Mouse (Mus musculus): ENCODE measurements around the gene Hk1. TPM values are rescaled to one million over a fixed set of nuclear protein-coding genes. Genes with fewer than 3 reads are reported as not detected.

Hk1 gene
- total RNA-seq, 2 experiments from 2014 or later, result 311 to 316 TPM

DNA sequence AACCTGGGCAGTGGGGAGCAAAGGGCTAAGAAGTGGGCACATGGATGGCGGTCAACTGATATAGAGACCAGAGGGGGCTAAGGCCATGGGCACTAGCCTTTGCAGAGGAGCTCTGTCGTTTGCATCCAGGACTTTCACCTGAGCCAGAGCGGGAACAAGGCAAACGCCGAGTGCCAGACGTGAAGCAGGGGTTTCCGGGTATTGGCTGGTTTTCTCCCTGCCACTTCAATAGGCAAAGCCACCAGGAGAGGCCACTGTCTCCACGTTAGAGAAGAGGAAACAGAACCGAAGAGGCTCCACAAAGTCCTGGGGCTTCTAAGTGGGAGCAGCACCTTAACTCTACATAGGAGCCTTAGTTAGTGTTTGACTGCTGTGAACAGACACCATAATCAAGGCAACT is 58.3 kb downstream of the Hk1 start:
- DNase-seq (ENCODE audit: low spot score in 2 of 2), result no peak

DNA sequence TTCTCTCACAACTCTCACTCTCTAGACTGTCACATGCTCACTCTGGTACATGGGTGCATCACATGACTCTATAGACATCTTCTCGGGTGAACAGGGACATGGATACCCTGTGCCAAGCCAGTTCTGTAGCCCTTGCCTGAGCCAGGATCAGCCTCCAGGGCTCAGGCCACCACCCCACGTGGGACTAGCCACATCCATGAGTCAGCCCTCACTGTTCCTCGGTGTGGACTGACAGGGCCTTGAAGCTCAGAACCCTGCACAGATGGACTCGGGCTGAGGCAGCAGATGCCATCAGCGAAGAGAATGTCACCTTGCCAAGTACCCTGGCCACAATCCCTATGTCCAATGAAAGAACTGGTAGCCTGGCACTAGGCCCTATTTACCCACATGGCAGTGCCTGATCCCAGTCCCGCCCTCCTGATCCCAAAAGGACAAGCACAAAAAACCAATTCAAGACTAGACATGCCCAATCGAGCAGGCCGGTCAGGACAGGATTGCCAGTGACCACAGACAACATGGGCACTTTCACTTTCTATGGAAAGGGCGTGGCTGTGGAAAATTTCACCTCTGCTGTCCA is 59.2 kb downstream of the Hk1 start:
- peak in 1 of 2 experiments; percentile 58 for DNase-seq (ENCODE audit: low spot score in 2 of 2)

DNA sequence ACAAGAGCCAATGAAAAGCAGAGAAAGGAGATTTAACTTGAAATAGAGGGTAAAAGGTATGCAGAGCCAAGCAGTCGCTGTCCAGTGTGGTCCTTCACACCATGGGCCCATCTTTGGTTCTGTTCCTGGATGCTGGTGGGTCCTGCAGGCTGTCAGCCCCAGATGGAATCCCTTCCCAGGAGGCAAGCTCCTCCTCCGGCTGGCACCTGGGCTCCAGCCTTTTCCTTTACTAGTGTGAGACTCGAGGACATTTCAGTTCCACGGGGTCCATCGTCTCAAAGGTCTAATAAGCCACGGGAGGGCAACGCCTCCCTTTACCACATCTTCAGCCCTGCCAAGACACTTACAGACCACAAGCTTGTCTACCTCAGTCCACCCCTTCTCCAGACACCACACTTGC is 60.6 kb downstream of the Hk1 start:
- DNase-seq (ENCODE audit: low spot score in 2 of 2), result no peak

DNA sequence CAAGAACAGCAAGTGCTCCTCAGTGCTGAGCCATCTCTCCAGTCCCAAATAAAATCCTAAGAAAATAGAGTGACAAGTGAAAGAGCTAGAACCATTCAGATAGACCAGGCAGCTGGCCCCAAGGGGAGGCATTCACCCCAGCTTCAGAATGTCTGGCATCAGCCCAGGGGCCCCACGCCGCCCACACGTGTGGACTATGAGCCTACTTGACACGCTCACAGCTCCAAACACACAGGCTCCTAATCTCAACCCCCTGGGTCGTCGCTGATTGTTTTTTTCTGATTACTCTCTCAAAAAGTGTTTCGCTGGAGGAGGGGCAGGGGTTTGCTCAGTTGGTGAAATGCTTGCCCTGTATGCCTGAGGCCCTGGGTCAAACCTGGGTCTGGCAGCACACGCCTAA is 63.2 kb downstream of the Hk1 start:
- no peak for DNase-seq (ENCODE audit: low spot score in 2 of 2)

DNA sequence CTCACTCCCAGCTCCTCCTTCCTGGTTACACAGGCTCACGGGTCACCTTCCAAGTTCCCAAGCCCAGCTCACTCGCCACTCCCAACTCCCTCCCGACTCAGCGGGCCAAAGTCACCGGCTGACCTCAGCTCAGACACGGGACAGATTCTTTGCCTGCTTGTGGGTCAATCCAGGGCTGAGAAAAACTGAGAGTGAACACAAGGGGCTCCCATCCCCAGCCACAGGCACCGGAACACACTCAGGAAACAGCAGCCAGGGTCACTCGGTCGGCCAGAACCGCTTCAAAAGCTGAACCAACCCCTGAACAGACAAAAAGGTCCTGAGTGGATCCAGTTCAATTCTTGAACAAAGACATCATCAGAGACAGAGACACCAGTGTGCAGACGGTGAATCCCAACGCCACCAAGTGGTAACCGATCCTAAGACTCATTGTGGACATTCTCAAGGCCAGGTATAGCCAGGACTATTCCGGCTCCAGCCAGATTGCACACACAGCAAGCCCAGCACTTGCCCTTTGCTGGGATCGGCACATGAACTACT is 65.8 kb downstream of the Hk1 start:
- DNase-seq (ENCODE audit: low spot score in 2 of 2), result no peak

DNA sequence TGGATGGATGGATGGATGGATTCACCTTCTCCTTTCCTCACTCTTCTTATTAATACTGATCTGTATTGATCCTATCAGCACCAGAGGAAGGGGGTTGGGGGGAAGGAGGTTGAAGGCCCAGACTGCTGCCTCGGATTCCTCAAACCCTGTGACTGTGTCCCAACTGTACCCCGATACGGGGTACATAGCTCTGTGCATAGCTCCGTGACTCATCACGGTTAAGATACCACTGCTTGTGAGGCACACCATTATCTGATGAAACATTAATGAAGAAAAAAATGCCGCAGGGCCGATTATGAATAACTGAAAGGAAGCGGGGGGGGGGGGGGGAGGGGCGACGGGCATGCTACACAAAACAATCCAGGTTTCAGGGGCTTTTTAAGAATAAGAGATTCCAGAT is 66.6 kb downstream of the Hk1 start:
- no peak for DNase-seq (ENCODE audit: low spot score in 2 of 2)

DNA sequence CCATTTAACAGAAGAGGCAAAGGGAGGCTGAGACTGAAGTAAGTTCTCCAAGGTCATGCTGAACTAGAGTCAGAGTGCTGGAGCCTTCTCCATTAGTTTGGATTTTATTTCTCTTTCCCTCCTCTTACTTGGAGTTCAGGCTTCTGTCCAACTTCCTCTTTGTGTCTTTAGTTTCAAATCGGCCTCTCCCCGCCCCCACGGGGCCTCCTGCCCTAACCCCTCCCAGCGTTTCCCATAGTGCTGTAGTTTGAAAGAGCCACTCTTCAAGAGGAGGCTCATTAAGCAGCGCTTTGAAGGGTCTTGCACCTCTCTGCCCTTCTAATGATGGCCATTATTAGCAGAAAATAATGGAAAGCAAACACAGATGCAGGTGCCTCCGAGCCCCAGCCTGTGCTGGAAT is 68.2 kb downstream of the Hk1 start:
- DNase-seq (ENCODE audit: low spot score in 2 of 2), result no peak

DNA sequence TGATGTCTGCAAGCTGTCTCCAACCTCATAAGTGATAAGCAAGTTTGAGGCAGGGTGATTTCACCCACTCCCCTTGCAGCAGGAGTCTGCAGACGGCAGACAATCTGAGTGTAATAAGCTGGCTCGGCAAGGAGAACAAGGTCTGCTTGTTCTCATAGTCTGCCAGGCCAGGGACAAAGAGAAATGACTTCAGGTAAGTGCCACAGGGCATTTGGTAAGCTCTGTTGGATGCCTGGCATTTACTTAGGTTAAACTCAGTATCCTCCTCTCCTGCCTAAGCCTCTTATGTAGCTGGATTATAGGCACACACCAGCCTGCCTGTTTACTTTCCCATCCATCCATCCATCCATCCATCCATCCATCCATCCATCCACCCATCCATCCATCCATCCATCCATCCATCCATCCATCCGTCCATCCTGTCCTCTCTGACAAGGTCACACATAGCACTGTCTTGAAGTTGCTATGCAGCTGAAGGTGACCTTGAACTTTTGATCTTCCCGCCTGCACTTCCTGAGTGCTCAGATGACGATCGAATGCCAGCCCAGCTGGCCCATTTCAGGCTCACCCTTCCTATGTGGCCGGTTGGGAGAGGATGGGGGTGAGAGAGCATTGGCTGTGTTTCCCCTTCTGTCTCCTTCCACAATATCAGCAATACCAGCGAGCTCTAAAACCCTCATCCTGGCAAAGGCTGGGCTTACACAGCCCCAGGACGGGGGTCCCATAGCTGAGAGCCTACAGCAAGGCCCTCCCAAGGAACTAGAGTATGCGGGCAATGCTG is 69.3 kb downstream of the Hk1 start:
- DNase-seq (ENCODE audit: low spot score in 2 of 2), result no peak

DNA sequence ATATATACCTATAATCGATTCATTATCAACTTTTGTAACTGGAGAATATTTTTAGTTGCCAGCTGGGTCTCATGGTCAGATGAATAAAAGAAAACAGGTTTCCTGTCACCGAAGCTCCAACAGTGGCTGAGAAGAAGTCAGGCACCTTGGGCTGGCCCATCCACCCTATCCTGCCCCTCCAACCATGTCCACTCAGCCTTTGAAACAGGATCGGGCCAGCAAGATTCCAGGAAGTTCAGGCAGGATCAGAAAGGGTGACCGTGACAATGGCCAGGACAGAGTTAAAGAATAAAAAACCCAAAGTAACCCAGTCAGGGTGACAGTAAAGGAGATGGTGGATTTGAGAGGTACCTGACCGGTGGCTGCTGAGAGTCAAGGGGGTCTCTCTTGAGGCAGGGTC is 70.1 kb downstream of the Hk1 start:
- no peak for DNase-seq (ENCODE audit: low spot score in 2 of 2)

DNA sequence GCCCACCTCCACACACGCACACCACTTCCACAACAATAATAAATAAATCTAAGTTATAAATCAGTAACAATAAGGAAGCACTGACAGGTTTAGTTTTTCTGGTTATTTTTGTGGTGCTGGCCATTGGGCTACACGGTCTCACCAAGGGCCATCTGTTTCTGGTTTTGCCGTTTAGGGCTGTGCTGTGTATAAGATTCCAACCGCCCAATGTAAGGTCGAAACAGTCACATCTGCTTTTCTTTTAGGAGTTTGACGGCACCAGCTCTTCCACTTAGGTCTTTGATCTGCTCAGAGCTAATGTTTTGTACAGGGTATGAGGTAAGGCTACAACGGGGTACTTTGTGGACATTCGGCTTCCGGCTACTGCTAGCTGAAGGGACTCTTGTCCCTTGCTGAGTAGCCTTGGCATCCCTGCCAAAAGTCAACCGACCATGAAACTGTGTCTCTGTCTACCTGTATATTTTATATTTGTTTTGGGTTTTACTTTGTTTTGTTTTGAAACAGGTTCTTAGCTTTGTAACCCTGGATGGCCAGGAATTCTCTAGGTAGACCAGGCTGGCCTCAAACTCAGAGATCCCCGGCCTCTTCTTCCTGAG is 70.7 kb downstream of the Hk1 start:
- no peak for DNase-seq (ENCODE audit: low spot score in 2 of 2)

DNA sequence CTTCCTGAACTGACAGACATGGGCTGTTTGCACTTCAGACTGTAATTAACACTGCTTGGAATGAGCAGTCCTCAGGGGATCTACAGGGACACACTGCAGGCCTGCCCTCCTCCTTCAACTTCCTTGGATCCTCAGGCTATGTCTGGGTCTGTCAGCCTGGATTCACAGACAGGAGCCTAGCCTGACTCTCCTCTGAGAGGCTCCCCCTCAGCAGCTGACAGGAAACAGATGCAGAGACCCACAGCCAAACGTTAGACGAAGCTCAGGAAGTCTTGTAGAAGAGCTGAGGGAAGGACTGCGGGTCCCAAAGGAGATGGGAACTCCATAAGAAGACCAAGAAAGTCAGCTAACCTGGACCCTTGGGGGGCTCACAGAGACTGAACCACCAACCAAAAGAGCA is 73.2 kb downstream of the Hk1 start:
- no peak for DNase-seq (ENCODE audit: low spot score in 2 of 2)

DNA sequence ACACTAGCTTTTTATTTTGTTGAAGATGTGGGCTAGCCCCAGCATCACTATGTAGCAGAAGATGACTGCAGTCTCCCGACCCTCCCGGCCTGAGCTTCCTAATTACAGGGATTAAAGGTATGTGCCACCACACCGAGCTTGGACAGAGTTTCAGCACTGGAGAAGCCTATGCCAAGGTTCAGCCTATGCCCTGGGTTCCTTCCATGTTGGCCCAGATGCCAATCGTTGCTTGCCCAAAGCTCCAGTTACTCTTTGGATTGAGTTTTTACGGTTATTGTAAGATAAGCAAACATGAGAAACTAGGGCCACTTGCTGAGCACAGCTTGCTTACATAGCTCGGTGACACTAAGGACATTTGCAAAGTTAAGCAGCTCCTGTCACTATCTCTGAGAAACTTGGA is 74.6 kb downstream of the Hk1 start:
- DNase-seq (ENCODE audit: low spot score in 2 of 2), result no peak

DNA sequence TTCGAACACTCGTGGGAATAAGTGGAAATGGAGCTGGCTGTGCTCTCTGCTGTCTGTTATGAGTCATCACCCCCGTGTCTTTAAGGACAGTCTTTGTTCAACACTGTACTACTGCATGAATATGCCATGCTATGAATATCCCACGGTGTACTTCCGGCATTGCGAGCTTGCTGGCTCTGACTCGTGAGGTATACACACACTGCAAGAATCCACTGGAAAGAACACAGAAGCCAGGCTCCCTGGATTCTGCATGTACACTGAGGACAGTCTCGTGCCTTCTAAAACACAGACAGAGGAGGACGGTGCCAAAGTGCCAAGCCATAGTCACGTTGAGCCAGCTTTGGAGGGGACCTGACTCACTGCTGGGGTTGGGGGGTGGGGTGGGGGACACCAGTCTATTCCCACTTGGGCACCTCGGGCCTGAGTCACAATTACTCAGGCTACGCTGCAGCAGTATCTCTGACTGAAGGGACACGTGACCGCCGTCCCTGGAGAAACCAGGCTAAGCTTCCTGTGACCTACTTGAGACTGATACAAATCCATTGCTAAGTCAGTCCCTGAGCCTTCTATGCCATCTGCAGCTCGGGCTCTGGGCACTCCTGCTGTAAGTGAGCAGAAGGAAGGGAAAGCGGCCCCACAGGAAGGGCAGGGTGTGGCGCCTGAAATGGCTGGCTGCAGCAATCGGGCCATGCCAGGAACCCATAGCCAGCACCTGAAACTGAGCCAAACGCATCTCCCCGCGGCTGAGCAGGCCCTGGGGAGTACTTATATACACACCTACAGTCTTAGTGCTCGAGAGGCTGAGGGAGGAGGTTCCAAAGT is 79.5 kb downstream of the Hk1 start:
- DNase-seq (ENCODE audit: low spot score in 2 of 2), result peak in 1 of 2 experiments; percentile 48

DNA sequence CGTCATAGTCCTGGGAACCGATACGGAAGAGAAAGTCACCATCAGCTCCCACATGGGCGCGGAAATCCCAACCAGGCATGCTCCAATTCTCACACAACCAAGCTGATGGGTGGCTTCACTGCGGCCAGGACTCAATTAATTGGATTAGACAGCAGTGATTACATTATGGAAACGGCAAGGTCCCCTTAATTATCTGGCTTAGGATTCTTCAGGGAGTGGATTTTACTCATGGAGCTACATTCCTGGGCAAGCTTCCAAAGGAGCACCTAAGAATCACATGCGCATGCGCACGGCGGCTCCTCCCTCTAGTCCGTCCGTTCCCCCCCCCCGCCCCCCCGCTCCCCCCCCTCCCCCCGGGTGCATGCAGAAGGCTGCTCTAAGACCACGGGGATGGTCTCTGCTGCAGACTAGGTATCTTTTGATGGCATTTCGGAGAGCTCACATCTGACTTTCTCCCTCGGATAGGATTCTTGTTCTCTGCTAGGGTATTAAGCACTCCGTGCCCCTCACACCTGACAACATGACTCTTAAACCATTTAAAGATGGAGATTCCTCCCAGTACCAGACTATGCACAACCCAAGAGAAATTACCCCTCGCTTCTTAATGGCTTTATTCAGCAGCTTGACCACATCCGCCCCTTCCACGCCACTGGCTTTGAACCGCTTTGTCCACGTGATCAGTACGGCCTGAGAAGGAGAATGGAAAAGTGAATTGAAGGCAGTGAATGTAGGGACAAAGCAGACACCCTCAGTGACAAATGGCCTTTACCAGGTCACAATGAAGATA is 83.4 kb downstream of the Hk1 start:
- no peak for DNase-seq (ENCODE audit: low spot score in 2 of 2)

DNA sequence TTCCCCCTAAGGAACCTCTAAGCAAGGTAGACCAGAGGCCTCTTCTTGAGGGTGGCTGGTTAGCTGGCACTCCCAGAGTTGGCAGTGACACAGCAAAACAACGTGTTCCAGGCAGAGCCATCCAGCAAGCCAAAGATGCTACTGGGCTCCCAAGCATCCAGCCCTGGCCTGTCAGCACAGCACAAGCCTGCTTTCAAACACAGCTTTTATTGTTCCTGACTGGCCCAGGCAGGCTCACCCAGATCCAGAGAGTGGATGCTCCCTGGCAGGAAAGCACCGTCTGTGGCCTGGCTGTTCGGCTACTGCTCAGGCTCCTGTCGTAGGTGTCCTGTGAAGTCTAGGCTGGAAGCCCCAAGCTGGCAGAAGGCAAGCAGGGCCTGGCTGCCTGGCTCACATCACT is 85.6 kb downstream of the Hk1 start:
- peak; percentile 36 to 66 for DNase-seq (ENCODE audit: low spot score in 2 of 2)

DNA sequence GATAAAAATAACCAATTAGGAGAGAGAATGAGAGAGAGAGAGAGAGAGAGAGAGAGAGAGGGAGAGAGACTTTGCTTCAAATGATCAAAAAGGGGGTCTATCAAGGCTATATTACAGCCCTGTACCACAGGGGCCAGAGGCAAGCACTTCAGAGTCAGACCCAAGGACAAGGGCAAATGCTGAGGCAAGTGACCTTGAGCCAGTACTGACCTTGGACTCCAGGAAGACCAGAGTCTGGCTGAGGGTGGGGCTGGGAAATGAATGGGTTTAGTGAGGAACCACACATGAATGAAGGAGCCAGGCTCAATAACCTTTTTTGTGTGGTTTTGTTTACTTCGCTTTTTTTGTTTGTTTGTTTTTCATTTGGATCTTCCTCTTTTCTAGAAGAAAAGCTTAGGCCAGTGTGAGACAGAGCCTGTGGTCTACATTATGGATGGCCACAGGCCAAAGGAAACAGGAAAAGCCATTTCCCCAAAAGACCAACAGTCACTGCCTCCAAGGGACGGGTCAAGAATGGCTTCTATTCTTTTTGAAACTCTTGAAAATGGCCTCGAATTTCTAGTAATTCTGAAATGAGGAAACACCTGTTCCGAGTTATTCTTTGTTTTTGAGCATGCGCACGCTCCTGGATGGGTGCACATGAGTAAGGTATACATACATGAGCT is 92.1 kb downstream of the Hk1 start:
- DNase-seq (ENCODE audit: low spot score in 2 of 2), result no peak

DNA sequence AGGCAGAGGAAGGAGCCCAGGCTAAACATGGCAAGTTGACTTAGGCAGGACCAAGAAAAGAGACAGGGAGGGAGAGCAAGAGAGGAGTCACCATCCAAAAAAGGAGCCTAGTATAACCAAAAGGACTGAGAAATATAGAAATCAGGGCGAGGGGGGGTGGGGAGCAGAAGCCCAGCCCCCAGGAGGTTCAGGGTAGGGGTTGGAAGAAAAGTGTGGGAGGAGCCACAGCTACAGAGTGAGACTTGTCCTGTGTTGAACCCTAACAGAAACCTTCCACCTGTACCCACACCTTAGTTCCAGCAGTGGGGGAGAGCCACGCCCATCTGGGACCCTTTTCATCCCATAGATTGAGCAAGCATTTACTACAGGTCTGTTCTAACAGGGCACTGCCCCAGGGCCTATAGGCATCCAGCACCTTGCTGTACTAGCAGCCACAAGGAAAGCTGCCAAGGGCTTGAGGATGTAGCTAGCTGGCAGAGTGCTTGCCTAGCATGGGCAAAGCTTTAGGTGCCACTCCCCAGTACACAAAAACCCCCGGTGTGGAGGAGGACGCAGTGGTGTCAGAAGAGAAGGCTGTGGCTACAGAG is 96.4 kb downstream of the Hk1 start:
- DNase-seq (ENCODE audit: low spot score in 2 of 2), result no peak

DNA sequence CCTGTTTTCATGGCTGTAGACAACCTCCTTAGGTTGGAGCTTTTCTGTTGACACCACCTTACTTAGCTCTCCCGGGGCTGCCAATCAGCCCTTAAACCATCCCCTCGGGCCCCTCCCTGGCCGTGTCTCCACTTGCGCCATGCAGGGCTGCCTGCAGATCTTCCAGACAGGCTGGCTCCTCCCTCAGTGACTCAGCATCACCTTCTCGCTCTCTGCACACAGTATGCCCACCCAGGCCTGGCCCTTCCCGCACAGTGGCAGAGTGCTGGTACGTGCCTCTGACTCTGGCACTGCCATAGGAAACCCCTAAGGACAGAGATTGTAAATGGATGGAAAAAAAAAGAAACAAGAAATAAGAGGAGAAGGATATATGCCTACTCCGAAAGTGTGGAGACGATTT is 96.9 kb downstream of the Hk1 start:
- peak in 1 of 2 experiments; percentile 22 for DNase-seq (ENCODE audit: low spot score in 2 of 2)

DNA sequence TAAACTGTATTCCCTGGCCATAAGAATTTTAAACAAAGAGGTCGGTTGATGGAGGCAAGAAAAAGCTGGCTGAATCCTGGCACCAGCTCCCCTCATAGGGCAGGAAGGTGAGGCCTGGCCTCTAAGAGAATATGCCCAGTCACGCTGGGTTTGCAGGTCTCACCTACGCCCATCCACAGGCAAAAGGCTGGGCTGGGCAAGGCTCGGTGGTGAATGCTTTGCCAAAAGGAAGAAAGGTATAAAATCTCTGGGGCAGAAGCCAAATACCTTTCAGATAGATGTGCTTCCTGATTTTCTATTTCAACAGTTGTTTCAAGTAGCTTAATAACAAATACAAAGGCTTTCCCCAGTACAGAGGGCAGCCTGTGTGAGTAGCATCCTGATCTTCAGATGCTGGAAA is 100.0 kb downstream of the Hk1 start:
- no peak for DNase-seq (ENCODE audit: low spot score in 2 of 2)

DNA sequence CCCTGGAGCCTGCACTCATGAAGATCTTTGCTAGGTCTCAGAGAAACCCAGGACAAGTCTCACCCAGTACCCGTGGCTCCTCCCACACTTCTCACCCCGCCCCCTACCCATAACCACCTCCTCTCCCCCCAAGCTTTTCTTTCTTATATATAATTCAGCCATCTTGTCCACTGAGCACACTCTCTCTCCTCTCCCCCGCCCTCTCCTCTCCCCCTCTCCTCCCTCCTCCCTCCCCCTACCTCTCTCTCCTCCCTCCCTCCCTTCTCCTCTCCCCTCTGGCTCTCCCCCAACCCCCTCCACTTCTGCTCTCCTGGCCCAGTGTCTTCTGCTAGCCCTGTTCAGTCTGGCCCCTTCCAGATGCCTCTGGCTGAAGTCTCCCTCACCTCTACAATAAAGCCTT is 100.6 kb downstream of the Hk1 start:
- no peak for DNase-seq (ENCODE audit: low spot score in 2 of 2)

All from layer of hippocampus, adult 18-20 months (tissue).